Mouse (Mus musculus) layer of hippocampus, adult 18-20 months (tissue): ENCODE data around the gene Rbm47. TPM values are rescaled to one million over a fixed set of nuclear protein-coding genes. Genes with fewer than 3 reads are reported as not detected.

Experiments
- DNase-seq, 2 experiments: peaks; one replicate each; pipeline ENCODE4 v3.0.0; 2022; ENCODE audit warnings: low spot score in 2 of 2
- total RNA-seq, 2 experiments: library from RNA; stranded (reverse); gene quantifications; 2 replicates each; pipeline ENCODE4 v1.2.3; 2021

Rbm47 gene
- total RNA-seq, 2 experiments from 2014 or later, result 0.87 to 2.3 TPM

DNA sequence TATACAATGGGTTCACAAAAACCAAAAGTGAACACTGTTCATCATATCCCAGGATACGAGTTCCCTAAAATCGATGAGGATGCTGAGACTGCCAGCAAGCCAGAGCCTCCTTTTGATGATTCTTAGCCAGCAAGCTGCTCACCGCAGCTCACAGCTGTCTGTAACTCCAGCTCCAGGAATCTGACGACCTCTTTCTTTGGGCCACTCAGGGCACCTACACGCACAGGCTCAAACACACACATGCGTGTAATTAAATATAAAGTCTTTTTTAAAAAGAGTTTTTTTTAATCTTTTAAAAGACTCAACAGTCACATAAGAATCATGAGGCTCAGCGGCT lies 103.8 kb downstream of the Rbm47 start:
- no peak for DNase-seq

DNA sequence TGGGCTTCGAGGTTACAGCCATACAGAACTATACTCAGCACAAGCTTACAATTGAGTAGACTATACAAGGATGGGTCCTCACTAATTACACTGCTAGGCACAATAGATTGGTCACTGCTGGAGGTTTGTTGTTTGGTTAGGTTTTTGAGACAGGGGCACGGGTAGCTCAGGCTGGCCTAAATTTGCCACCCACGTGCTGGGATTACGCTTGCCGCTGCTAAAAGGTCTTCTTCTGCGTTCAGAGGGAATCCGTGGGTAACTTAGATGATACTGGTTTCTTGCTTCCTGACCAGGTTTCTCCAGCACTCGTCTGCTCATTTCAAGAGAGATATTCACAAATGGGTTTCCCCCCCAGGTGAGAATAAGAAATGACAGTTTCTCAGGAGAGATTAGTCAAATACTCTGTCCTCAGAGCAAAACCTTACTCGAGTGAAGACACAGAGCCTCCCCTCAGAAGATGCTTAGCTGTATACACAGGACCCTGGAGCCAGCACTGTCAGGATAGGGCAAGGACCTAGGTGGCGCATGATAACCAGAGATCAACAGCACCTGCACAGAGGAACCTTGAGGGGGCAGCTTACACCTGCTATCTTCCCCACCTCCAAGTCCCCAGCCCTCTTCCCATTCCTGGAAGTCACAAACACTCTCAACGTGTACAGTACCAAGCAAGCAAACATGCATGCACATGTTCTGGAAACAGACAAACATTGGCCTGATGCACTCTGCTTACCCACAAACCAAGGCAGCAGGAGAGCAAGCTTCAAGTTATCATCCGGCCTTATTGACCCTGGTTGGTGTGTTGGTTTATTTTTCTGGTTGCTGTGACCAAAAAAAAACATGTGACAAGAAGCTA lies 104.6 kb downstream of the Rbm47 start:
- DNase-seq, result no peak

DNA sequence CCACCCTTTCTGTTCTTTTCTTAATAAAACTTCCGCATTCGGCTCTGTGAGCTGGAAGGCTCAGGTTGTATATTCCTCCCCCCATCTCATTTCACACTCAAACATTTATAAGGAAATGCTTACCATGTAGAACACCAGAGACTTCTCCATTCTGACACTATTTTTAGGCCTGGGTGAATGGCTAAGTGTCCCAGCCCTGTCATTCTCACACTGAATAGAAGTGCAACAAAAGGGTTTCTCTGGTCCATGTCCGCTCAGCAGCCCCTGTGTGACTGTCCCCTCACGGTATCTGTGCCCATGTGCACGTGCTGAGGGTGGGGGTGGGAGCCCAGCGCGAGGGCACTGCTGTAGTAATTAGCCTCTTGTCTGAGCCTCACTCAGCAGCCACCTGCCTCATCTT lies 105.7 kb downstream of the Rbm47 start:
- no peak for DNase-seq

DNA sequence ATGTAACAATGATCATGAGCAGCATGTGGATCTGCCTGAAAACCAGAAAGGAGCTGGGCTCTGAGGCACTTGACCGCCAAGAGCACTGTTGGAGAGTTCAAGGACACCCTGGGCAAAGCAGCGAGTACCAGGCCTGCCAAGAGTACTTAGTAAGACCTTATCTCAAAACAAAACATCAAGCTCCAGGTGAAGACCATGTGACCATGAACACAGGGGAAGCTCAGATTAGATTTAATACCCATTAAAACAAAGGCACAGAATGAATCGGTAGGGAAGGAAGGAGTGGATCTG lies 110.0 kb downstream of the Rbm47 start:
- no peak for DNase-seq

DNA sequence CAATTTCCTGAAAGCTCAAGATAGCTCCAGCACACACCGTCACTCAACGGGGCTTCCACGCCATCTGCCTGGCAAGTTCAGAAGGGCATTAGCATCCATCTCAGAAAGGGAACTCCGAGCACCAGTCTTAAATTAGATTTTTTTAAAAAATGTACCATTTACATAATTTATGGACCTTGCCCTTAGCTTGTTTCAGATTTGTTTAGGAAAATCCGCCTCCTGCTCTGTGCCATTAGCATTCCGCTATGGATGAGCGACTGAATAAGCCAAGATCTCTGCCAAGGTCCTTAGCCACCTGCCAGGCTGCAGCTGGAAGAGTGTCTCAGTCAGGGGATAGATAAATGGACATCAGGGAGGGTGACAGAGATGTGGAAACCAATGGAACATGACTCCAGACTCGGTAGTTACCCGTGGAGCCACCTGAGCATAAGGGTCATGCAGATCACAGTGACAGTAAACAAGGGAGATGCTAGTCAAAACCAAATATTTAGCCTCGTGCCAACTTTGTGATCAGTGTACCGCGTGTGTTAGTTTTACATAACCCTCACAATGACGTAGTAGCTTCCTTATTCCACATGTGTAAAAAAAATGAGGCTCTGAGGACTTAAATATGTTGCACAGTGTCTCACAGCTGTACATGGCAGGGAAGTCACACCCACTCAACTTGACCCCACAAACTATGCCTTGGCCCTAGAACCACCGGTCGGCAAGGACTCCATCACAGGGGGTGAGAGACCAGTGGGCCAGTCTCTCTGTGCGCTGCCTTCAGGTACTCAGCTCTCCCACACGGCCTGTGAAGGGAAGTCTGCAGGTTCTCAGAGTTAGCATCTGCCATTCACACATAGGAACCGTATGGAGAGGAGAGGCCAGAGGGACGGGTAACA lies 110.6 kb downstream of the Rbm47 start:
- DNase-seq, result no peak

DNA sequence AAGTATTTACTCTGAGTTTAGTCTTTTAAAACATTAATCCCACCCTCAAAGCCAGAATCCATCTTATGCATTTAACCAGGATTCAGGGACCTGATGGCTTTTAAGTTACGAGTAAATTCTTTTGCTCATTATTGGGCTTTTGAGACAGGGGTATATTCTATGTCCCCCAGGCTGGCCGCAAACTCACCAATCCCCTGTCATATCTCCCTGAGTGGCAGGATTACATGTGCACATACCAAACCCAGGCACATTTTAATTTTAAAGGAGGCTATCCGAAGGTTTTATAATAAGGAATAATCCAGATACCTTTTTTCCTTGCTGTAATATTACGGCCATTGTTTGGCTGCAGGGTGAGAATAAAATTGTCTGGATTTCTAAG lies 111.3 kb downstream of the Rbm47 start:
- DNase-seq, result no peak

DNA sequence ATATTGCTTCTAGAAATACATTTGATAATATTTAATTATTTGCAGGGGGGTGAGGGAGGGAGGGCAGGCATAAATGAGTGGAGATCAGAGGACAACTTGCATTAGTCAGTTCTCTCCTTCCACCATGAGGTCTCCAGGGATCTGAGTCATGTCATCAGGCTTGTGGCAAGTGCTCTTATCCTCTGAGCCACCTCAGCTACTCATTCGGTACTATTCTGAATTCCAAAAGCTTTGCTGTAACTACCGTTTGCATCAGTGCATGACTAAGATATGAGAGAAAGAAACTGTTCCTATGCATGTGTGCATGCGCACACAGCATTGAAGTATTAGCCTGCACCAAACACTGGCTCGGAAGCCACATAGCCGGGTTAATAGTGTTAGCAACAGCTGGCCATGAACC lies 114.1 kb downstream of the Rbm47 start:
- no peak for DNase-seq

DNA sequence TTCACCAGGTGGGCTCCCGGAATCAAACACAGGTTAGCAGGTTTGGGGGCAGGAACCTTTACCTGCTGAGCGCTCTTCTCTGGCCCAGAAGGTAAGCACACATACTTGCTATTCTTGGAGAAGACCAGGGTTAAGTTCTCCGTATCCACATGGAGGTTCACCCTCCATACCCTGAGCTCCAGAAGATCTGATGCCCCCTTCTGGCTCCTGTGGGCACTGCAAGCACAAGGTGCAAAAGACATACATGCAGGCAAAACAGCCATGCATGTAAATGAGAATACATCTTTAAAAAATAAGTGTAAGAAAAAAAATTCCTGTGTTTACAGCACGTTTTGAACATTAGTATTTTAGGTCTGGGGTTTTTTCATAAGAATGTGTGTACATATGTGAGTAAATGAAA lies 116.2 kb downstream of the Rbm47 start:
- no peak for DNase-seq

DNA sequence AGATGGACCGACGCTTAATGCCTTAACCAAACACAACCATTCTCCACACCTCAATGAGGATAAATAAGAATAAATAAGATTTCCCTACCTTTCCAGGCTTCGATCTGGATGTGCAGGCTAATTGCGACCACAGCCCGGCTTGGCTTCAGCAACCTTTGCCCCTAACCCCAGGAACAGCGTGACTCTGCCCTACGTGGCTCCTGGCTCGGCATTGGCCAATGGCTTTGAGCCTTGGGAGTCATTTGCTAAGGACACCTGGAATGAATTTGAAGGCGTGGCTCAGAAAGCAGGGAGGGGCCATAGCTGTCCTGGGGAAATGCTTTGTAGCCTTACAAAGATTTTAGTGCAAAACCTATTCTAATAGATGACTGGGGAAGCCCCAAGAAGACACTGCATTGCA lies 118.5 kb downstream of the Rbm47 start:
- no peak for DNase-seq

DNA sequence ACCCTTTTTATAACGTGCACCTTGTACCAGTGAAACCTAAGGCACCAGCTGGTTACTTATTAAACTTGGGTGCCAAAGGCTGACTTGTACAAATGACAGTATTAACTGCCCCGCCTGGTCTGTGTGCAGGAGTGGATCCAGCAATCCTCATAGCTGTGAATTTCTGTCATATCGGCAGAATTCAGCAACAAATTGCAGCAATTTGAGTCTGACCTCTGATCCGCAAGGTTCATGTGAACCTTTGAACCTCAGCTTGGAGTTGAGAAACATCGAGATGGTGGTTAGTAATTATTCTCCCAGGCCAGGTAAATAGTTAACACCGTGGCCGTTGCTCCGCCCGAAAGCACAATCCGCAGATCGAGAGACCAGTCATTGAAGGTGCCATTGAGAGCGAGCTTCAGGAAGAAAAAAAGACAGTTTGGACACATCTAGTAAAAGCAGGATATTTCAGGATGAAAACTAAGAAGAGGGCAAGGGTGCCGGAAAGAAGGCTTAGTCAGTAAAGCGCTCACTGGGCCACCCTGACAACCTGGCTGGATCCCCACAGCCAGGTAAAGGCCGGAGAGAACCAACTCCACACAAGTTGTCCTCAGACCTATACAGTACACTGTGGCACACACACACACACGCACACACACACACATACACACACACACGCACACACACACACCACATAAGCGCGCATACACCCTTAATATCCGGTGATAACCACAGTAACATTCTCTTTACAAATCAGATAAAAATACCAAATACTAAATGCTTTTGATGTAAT lies 120.0 kb downstream of the Rbm47 start:
- no peak for DNase-seq

DNA sequence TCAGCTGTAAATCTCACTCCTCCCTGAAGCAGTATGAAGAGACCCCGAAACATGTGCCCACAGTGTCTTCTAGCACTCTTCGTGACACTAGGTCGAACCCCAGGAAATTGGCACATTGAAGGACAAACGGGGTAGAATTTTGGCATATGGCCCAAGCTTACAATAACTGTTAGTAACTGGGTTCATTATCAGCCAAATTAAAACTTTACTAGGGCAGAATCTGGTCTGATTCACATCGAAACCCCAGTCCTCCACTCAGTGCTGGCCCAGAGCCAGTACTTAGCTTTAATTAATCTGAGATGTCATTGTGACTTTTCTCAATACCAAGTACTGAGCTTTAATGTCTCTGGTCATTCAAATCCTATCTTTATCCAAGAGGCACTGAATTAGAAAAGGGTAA lies 122.1 kb downstream of the Rbm47 start:
- no peak for DNase-seq

DNA sequence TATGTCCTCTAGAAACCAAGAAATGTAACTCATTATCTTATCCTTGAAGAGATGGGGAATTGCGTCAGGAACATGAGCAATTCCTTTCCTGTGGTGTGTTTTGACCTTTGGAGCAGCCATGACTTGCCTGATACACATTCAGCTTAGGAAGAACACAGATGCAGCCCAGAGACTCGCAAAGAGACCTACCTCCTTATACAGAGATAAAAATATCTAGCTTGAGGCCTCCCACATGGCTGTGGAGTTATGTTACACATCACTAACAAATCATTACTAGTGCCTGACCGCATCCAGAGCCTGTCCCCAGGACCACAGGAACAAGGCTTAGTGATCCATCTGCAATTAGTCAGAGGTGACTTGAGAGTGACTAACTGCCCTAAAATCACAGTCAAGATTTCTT lies 126.6 kb downstream of the Rbm47 start:
- no peak for DNase-seq

DNA sequence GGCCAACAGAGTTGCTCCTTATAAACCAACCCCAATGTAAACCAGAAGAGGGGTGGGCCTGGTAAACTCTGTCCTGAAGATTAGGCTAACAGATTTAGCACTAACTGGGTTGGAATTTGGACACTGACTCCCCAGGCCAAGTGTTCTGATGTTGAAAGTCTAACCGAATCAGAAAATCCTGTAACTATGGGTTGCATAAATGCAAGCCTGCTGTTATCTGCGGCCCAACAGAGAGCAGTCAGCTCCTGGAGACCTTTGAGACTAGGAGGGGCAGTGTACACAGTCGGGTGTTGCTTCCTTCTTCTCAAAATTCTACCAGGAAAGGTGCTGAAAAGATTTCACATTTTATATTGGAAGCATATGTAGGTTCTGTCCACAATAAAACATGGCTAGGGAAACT lies 129.0 kb downstream of the Rbm47 start:
- no peak for DNase-seq

DNA sequence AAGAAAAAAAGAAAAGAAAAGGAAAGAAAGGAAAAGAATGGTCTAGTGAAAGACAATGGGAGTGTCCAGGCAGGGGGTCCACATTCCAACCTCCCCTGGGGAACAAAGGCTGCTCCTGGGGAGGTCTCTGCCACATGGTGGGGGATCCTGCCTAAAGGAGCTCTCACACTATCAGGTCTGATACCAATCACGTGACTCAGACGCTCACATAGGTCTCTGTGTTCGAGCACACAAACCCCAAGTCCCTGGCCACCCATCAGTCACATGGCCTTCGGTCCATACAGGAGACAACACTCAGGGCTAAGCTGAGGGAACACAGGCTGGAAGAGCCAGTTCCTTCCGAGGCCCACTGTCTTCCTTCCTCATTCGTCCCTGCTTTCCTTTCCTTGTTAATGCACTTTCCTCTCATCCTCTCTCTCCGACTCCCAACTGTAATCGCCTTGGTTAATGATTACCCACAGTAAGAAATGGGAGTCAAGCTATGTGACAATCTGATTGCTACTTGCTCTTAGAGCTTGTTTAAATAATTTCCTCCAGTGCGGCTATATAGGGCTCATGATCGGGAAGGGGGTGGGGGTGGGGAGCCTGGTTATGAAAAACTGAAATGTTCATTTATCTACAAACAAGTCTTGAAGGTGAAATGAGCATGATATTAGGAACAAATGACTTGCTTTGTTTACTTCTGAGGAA lies 130.1 kb downstream of the Rbm47 start:
- DNase-seq, result no peak

DNA sequence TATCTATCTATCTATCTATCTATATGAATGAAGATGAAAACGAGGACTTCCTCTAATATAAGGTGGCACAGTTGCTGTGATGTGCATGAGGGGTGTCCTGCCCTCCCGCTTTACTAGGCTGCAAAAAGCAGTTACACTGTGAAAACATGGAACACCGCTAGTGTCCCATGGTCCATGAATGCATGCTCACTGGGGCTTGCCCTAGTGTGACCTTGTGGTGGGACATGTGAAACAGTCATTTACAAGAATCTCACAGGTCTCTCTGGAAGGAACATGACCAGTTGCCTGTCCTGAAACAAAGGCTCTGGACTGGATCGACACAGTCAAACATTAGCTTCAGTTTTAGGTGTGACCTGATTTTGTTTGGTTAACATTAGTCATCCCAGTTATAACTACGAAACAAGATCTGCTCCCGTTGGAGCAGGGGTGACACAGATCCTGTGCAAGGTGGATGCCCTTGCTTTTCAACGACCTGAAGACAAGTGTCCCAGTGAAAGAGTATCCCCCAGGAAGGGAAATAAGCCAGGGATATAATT lies 132.1 kb downstream of the Rbm47 start:
- DNase-seq, result no peak

DNA sequence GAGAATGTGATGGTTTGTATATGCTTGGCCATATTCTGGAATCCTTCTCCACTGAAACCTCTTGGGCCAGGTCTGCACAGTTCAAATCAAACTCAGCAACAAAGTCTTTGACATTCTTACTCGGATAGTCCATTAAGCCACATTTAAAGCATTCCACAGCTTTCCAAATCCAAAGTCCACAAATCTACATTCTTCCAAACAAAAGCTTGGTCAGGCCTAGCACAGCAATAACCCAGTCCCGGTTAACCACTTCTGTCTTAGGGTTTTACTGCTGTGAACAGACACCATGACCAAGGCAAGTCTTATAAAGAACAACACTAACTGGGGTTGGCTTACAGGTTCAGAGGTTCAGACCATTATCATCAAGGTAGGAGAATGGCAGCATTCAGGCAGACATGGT lies 133.1 kb downstream of the Rbm47 start:
- no peak for DNase-seq

DNA sequence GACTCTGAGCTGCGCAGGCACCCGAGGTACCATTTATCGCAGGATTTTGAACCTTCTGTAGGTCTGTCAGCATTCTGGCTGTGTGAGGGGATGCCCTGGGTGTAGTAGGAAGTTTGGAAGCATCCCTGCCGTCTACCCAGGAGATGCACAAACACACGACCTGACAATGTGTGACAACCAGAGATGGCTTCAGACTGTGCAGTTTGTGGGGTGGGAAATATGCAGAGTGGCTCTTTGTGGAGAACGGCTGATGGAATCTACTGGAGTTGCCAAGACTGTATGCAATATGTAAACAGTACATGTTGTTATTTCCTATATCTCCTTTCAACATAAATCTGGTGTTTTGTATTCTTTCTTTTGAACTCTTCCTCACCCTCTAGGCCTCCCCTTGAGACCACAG lies 135.9 kb downstream of the Rbm47 start:
- no peak for DNase-seq

DNA sequence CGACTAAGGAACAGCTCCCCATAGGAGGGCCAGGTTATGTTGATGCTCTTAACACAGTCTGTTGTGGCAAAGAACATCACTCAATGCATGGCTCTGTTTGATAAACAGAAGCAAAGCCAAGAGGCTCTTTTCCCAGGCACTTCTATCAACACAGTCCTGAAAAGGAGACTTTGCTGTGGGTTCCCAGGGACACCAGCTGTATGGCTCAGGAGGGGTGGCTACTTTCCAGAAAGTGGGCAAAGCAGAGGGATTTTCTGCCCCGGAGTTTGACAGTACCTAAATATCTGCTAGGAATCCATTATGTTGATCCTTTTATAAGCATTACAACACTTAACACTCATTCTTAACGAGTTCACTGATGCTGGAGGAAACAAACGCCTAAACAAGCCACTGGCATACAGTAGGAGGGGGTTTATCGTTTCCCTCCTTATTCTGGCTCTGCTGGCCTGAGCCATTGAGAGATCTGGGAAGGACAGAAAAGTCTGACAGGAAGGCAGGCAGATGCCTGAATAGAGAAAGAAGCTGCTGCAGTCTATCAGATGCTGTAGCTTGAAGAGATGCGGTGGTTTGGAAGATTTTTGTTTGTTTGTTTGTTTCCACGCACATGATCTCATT lies 136.4 kb downstream of the Rbm47 start:
- no peak for DNase-seq

DNA sequence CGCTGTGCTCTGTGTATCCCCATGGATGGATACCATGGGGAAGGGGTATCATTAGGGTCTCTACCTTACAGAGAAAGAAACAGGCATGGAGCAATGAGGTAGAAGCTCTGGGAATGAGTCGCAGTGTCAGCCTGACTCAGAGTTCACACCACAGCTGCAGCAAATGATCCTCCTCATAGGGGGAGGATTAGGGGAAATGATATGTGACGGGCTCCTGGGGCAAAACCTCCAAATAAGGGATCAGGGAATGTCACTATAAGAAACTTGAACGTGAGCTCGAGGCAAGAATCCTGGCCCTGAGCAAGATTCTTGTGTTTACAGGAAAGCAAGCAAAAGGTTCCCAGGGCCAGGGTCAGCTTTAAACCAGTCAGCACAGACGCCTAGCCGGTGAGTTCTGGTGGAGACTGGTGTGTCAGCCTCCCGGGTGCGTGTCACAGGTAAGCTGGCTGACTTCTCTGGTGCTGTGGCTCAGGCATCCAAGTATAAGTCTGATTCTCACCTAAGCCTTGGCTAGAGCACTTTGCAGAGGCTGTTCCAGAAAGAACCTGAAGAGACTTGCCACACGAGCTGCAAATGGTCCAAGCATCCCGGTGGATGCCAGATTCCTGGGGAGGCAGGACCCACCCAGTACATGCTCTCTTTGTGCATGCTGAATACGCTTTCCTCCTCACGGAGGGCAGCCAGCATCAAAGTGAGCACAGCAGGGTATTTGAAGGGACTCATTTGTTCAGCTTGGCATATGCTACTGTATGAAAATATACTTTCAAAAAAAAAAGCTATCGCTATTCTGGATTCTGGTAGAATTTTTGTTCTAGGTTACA lies 138.3 kb downstream of the Rbm47 start:
- DNase-seq, result no peak

DNA sequence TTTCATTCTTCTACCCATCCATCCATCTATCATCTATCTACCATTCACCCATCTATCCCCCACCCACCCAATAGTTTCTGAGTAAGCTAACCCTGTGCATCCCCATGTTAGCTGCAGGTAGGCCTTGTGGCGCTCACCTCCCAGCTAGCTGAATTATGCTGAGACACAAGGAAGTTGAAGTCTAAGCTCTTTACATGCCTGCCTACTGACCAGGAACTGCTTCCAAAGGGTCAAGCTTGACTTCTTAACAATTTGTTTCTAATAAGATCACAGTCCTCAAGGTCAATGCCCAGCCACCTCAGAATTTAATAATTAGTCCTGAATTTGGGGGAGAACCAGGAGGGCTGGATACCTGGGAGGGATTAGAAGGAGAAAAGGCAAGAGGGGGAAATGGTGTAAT lies 140.1 kb downstream of the Rbm47 start:
- DNase-seq, result no peak
